Mouse (Mus musculus): Measurements from ENCODE around the gene Krt27.

- TF ChIP-seq CTCF (IDR thresholded peaks at IDR 0.05; ENCODE audit: extremely low read depth, insufficient read length, insufficient replicate concordance, low read depth, low read length) (no peak), POLR2A (IDR thresholded peaks at IDR 0.05; ENCODE audit: low read depth, low read length) (no peak)
Observed at GRCm38 (mm10) chr11:99388661-99389060, 37.8 kb upstream of the Krt27 start.
